Mouse (Mus musculus) limb, embryonic 11.5 days (tissue): ENCODE data around the gene Dapk3. TPM values are rescaled to one million over a fixed set of nuclear protein-coding genes. Genes with fewer than 3 reads are reported as not detected.
"Not testable (repeated sequence)": the region's sequence is repeated elsewhere in the genome, so short reads cannot be mapped to it uniquely, and the experiment has no call there.

Experiments used
- ATAC-seq: fragments of 200-750 bp; cut with Nextera tagmentation; 2 replicates; pipeline ENCODE4 v1.8.0; 2017; ENCODE audit warnings: low read depth; ENCODE audit not compliant: insufficient number of reproducible peaks, low FRiP score, low TSS enrichment
- DNase-seq: peaks from one replicate; pipeline ENCODE4 v3.0.0-alpha.2; 2015; ENCODE audit warnings: low spot score
- H3K27ac ChIP-seq: fragments of 300-500 bp; sonication (generic); replicated peaks from 2 replicates; pipeline ENCODE4 v1.5.1; 2014; ENCODE audit warnings: low read depth, mild to moderate bottlenecking, low read length
- H3K27me3 ChIP-seq: fragments of 300-500 bp; sonication (generic); 2 replicates; pipeline ENCODE4 v1.6.1; 2014; ENCODE audit warnings: mild to moderate bottlenecking, low read length, mixed read lengths; ENCODE audit not compliant: control insufficient read depth, insufficient read depth
- H3K36me3 ChIP-seq: fragments of 300-500 bp; sonication (generic); 2 replicates; pipeline ENCODE4 v1.6.1; 2014; ENCODE audit warnings: mild to moderate bottlenecking, low read length, moderate library complexity, mixed read lengths; ENCODE audit not compliant: control insufficient read depth, insufficient read depth
- H3K4me1 ChIP-seq: fragments of 300-500 bp; sonication (generic); 2 replicates; pipeline ENCODE4 v1.6.1; 2014; ENCODE audit warnings: low read length, mixed read lengths; ENCODE audit not compliant: control insufficient read depth, insufficient read depth
- H3K4me2 ChIP-seq: fragments of 300-500 bp; sonication (generic); 2 replicates; pipeline ENCODE4 v1.6.1; 2014; ENCODE audit warnings: low read depth, mild to moderate bottlenecking, moderate library complexity; ENCODE audit not compliant: severe bottlenecking
- H3K4me3 ChIP-seq: fragments of 300-500 bp; sonication (generic); 2 replicates; pipeline ENCODE4 v1.5.1; 2014; ENCODE audit warnings: low read depth, low read length
- H3K9ac ChIP-seq: fragments of 300-500 bp; sonication (generic); 2 replicates; pipeline ENCODE4 v1.6.1; 2014; ENCODE audit warnings: mild to moderate bottlenecking, low read length
- H3K9me3 ChIP-seq: fragments of 300-500 bp; sonication (generic); 2 replicates; pipeline ENCODE4 v1.6.1; 2016; ENCODE audit warnings: low read length; ENCODE audit not compliant: control insufficient read depth
- WGBS: fragments of 180-500 bp; shearing (Covaris S2); extraction: QIAGEN DNeasy Blood & Tissue Kit; methylation state at CpG from one replicate; pipeline ENCODE4 v1.1.7; 2014; 5-methylcytosine and 5-hydroxymethylcytosine counted together
- polyA plus RNA-seq: library from polyadenylated mRNA; unstranded; fragments of >200 nt; fragmentation: Nextera tagmentation; extraction: Ambion mirVana; gene quantifications from 2 replicates; pipeline ENCODE4 v1.2.1, GENCODE M21; 2014

The Dapk3 gene
- polyA plus RNA-seq, 1 experiment from 2014 or later = 43.3 TPM

DNA sequence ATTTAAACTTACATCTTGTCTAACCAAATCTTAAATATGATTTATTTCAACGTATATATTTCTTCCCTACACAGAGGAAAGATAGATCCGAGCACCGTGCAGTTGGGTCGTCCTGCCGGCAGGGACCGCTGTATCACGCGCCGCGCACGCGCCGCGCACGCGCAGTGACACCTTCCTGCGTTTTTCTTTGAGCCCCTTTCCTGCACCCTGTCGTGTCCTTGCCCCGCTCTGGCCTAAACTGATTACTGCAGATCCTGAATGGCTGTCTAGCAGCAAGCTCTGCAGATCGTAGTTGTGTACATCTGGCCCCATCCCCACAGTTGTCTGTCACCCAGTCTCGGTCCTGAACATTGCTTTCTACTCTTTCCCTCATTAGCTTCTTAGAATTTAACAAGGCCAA is 9.7 kb upstream of the Dapk3 start:
- DNase-seq (peak; percentile 87), ATAC-seq (no peak; the same call in 1 of the 2 replicates)
- 5% methylated on average over 21 of the region's 21 CpGs for WGBS
- Histone ChIP-seq H3K27me3 (no peaks in the 10 kb centered on the region), H3K4me1 (peaks cover 17% of the 10 kb centered on the region), H3K4me3 (no peak overlapping the region), H3K9me3 (no peaks in the 10 kb centered on the region), H3K36me3 (peaks cover 5% of the 10 kb centered on the region), H3K4me2 (peak overlapping the region; percentile 33), H3K9ac (peak overlapping the region; percentile 44), H3K27ac (peak overlapping the region; percentile 70; the same call in 1 of the 2 replicates)

DNA sequence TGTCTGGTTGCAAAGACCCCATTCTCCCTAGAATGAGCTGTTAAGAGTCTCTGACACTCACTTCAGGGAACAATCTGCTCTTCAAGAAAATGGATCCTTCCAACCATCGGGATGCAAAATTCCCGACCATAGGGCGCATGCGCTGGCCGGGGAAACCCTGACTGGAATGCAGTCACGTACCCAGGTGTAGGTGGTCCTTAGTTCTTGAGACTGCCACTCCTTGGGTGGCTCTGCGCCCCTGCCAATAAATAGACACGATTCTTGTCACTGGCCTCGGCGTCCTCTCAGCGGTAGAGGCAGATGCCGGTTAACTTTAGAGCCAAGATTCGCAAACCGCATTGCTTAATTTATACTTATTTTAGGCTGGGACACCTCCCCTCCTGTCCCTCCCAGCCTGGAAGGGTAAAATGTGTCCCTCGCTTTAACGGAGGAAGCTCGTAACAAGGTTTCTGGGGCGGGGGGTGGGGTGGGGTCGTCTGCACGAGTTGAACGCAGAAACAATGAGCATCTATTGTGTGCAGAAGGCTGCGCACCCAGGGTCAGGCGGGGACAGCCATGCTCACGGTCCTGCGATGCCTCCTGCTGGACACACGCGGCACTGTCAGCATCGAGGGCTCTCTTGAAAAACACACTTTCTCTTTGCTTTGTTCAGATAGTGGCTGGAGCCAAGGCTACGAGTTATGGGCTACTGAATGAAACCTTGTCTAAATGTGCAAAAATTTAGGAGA is 8.0 kb upstream of the Dapk3 start:
- Histone ChIP-seq H3K4me1 (peaks cover 22% of the 10 kb centered on the region), H3K4me3 (peak overlapping the region; percentile 25), H3K9me3 (no peaks in the 10 kb centered on the region), H3K36me3 (peaks cover 21% of the 10 kb centered on the region), H3K9ac (peak overlapping the region; percentile 68), H3K27ac (peak overlapping the region; percentile 82), H3K4me2 (peak overlapping the region; percentile 52), H3K27me3 (no peaks in the 10 kb centered on the region)
- peak; percentile 66; the same call in 1 of the 2 replicates for ATAC-seq
- 4% methylated on average over 29 of the region's 29 CpGs for whole genome bisulfite sequencing
- peak; percentile 97 for DNase-seq

DNA sequence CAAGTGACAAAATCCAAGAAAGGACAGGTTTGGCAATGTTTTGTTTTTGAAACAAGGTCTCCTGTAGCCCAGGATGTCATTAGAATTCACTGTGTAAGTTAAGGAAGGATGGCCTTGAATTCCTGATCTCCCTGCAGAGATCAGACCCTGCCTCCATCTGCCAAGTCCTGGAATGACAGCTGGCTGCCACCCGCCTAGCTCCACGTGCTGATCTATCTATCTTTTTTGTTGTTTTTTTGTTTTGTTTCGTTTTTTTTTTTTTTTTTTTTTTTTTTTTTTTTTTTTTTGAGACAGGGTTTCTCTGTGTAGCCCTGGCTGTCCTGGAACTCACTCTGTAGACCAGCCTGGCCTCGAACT is 7.5 kb upstream of the Dapk3 start:
- peak overlapping the region; percentile 82; the same call in 1 of the 2 replicates for H3K27ac ChIP-seq
- not testable (repeated sequence) for DNase-seq, H3K4me3 ChIP-seq, H3K9me3 ChIP-seq, H3K27me3 ChIP-seq, H3K4me2 ChIP-seq, H3K9ac ChIP-seq, ATAC-seq
- WGBS = 13% methylated on average over 4 of the region's 4 CpGs
- H3K36me3 ChIP-seq = peaks cover 27% of the 10 kb centered on the region
- H3K4me1 ChIP-seq = peaks cover 22% of the 10 kb centered on the region

DNA sequence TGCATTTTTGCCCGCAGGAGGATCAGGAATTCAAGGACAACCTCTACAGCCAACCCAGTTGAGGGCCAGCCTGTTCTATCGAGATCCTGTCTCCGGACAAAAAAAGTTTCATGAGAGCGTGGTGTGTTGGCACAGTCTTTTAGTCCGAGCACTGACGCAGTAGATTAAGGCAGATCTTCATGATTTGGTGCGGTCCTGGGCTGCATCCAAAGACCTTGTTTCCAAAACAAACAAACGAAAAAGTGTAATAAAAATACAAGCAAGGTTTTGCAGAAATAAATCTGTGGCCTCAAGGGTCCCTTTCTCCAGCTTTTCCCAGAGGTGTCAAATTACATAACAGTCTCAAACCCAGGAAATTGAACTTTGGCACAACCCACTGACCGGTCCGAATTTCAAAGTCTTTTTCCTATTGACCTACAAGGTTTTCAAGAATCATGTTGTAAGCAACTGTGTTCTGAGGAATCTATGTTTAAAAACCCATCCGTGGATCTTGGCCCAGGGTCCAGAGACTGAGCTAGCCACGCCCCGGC is 6.8 kb upstream of the Dapk3 start:
- WGBS = 8% methylated on average over 13 of the region's 13 CpGs
- Histone ChIP-seq H3K4me2 (peak overlapping the region; percentile 36), H3K4me3 (peak overlapping the region; percentile 89), H3K4me1 (peaks cover 22% of the 10 kb centered on the region), H3K36me3 (peaks cover 34% of the 10 kb centered on the region), H3K9me3 (no peaks in the 10 kb centered on the region), H3K9ac (no peak overlapping the region; the same call in 1 of the 2 replicates), H3K27me3 (no peaks in the 10 kb centered on the region), H3K27ac (peak overlapping the region; percentile 43; the same call in 1 of the 2 replicates)
- no peak for DNase-seq
- no peak for ATAC-seq

DNA sequence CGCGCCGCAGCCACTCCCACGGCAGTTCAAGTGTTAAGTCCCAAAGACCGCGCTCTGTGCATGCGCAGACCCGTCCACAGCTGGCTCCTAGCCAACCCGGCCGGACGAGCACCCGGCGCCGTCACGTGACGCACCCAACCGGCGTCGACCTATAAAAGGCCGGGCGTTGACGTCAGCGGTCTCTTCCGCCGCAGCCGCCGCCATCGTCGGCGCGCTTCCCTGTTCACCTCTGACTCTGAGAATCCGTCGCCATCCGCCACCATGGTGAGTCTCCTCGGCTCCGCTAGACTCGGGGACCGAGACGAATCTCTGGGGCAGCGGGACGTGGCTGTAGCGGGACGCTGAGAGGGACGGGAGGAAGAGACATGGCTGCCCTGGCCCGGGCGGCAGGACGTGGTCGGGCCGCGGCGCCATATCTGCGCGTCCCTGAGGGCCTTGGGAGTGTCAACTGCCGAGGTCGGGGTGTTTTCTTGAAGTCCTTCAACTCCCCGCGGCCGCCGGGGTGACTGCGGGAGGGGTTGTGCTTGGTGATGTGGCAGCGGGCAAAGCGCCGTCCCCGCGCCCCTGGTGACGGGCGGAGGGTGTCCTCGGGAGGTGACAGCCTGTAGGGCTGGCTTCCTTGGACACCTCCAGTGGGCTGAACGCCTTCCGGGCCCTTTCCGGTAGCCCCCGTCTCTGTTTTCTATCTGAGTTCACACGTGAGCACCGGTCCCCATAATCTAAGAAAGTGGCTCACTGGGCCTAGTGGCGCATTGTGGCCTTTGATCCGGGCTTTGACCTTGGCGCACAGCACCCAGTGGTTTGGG is 6.1 kb upstream of the Dapk3 start, which contains the start of gene Eef2:
Gene Eef2, plus strand, starts transcription at position 166 of the 806 bp plus-strand sequence.
- H3K9me3 ChIP-seq = no peaks in the 10 kb centered on the region
- ATAC-seq = peak; percentile 77
- peaks cover 40% of the 10 kb centered on the region for H3K36me3 ChIP-seq
- H3K9ac ChIP-seq = peak within 1 kb of the TSS; percentile 99
- no peaks in the 10 kb centered on the region for H3K27me3 ChIP-seq
- peak; percentile 99 for DNase-seq
- WGBS = under 1% methylated on average over 77 of the region's 77 CpGs
- H3K4me1 ChIP-seq = peaks cover 25% of the 10 kb centered on the region
- peak within 1 kb of the TSS; percentile 88 for H3K27ac ChIP-seq
- peak within 1 kb of the TSS; percentile 89 for H3K4me3 ChIP-seq
- peak within 1 kb of the TSS; percentile 96 for H3K4me2 ChIP-seq

DNA sequence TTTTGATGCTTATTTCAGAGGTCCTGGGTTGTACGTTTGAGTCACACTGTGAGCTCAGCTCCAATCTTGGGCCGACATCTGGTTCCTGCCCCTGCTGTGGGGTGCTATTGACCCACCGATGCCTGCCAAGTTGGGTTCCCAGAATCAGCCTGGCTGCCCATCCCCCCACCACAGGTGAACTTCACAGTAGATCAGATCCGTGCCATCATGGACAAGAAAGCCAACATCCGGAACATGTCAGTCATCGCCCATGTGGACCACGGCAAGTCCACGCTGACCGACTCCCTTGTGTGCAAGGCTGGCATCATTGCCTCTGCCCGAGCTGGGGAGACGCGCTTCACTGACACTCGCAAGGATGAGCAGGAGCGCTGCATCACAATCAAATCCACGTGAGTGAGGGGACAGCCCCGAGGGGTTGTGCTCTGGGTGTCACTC is 5.3 kb upstream of the Dapk3 start:
- peak overlapping the region; percentile 89 for H3K4me3 ChIP-seq
- no peak for DNase-seq
- peak overlapping the region; percentile 99 for H3K9ac ChIP-seq
- WGBS = 18% methylated on average over 16 of the region's 16 CpGs
- H3K4me2 ChIP-seq = peak overlapping the region; percentile 96
- ATAC-seq = no peak
- H3K27ac ChIP-seq = peak overlapping the region; percentile 88; the same call in 1 of the 2 replicates
- H3K27me3 ChIP-seq = no peaks in the 10 kb centered on the region
- H3K36me3 ChIP-seq = peaks cover 44% of the 10 kb centered on the region
- no peaks in the 10 kb centered on the region for H3K9me3 ChIP-seq
- H3K4me1 ChIP-seq = peaks cover 25% of the 10 kb centered on the region

DNA sequence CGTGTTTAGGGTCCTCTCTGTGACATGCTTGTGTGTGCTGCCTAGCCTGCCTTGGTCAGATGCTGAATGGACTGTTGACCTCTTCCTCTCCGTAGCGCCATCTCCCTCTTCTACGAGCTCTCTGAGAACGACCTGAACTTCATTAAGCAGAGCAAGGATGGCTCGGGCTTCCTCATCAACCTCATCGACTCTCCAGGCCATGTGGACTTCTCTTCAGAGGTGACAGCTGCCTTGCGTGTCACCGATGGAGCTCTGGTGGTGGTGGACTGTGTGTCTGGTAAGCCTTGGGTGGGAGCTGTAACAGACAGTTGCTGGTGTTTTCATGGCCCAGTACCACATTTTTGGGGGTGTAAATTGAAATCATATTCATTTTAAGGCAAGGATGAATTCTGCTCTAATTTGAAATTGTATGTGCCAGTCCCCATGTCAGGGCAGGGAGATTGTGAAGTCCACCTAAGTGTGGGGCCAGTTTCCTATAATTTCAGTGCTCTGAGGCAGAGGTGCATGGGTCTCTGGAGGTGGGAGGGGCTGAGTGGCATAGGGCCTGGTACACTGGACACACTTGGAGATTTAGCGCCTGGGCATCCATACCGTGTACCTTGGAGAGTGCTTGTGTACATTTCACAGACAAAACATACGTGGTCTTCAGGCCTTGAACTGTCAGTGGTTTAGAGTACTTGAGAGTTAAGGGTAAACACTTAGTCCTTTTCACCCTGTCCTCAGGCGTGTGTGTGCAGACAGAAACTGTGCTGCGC is 4.7 kb upstream of the Dapk3 start:
- WGBS = 74% methylated on average over 14 of the region's 14 CpGs
- Histone ChIP-seq H3K9ac (peak overlapping the region; percentile 99), H3K4me2 (peak overlapping the region; percentile 96), H3K27ac (no peak overlapping the region), H3K27me3 (no peaks in the 10 kb centered on the region), H3K9me3 (no peaks in the 10 kb centered on the region), H3K36me3 (peaks cover 44% of the 10 kb centered on the region), H3K4me3 (peak overlapping the region; percentile 89), H3K4me1 (peaks cover 25% of the 10 kb centered on the region)
- ATAC-seq (no peak), DNase-seq (no peak)

DNA sequence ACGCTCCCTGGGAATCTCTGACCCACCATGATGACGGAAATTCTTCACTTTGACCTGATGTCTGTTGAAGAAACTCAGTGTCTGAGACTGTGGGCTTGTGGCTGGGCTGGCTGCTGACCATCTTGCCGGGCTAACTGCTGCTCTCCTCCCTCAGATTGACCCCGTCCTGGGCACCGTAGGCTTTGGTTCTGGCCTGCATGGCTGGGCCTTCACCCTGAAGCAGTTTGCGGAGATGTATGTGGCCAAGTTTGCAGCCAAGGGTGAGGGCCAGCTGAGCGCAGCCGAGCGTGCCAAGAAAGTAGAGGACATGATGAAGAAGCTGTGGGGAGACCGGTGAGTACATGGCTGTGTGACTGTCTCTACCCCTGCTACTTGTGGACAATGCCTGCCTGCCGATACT is 3.9 kb upstream of the Dapk3 start:
- Histone ChIP-seq H3K4me2 (no peak overlapping the region), H3K27me3 (no peaks in the 10 kb centered on the region), H3K9ac (no peak overlapping the region; the same call in 1 of the 2 replicates), H3K9me3 (no peaks in the 10 kb centered on the region), H3K27ac (no peak overlapping the region), H3K4me1 (peaks cover 25% of the 10 kb centered on the region), H3K36me3 (peaks cover 44% of the 10 kb centered on the region), H3K4me3 (no peak overlapping the region)
- 92% methylated on average over 11 of the region's 11 CpGs for WGBS
- DNase-seq (no peak), ATAC-seq (no peak)
